Mouse (Mus musculus) heart, embryonic 14.5 days (tissue): ENCODE measurements at regions not wholly inside any gene's neighbourhood (a gene's known extent, or its start where the extent isn't known, plus 50 kb on each side); places are given as distances from the start of the nearest gene placed in this dataset.

Experiments used
- ATAC-seq: fragments of 200-750 bp; cut with Nextera tagmentation; 2 replicates; pipeline ENCODE4 v1.8.0; 2017; ENCODE audit warnings: low read depth, moderate TSS enrichment; ENCODE audit not compliant: insufficient number of reproducible peaks, insufficient read depth, low FRiP score
- H3K27ac ChIP-seq, 2 experiments: fragments of 200-500 bp in 1 of 2; fragments of 300-500 bp in 1 of 2; sonication (generic) in 1 of 2; replicated peaks in 1 of 2; 2 replicates each; pipeline ENCODE4 v1.5.1; 2012 to 2014; ENCODE audit warnings: low read depth in 2 of 2, low read length in 2 of 2, control low read depth in 1 of 2, mild to moderate bottlenecking in 1 of 2, mixed read lengths in 1 of 2; ENCODE audit not compliant: control insufficient read depth in 1 of 2, insufficient read depth in 1 of 2
- H3K27me3 ChIP-seq: fragments of 300-500 bp; sonication (generic); 2 replicates; pipeline ENCODE4 v1.6.1; 2014; ENCODE audit warnings: mild to moderate bottlenecking, low read length, control low read depth; ENCODE audit not compliant: control insufficient read depth, insufficient read depth
- H3K36me3 ChIP-seq: fragments of 300-500 bp; sonication (generic); 2 replicates; pipeline ENCODE4 v1.6.1; 2014; ENCODE audit warnings: mild to moderate bottlenecking, control low read depth, low read length, mixed read lengths; ENCODE audit not compliant: control insufficient read depth, insufficient read depth
- H3K4me1 ChIP-seq, 2 experiments: fragments of 200-500 bp in 1 of 2; fragments of 300-500 bp in 1 of 2; sonication (generic) in 1 of 2; 2 replicates each; pipeline ENCODE4 v1.6.1; 2012 to 2014; ENCODE audit warnings: low read length in 2 of 2, control low read depth in 1 of 2, mixed read lengths in 1 of 2; ENCODE audit not compliant: control insufficient read depth in 2 of 2, insufficient read depth in 2 of 2
- H3K4me2 ChIP-seq: fragments of 300-500 bp; sonication (generic); 2 replicates; pipeline ENCODE4 v1.6.1; 2014; ENCODE audit warnings: mild to moderate bottlenecking, low read length
- H3K4me3 ChIP-seq, 2 experiments: fragments of 200-500 bp in 1 of 2; fragments of 300-500 bp in 1 of 2; sonication (generic) in 1 of 2; 2 replicates each; pipeline ENCODE4 v1.5.1; 2012 to 2014; ENCODE audit warnings: low read length in 2 of 2, mild to moderate bottlenecking in 2 of 2, control low read depth in 1 of 2, low read depth in 1 of 2, moderate library complexity in 1 of 2; ENCODE audit not compliant: control insufficient read depth in 1 of 2, insufficient read depth in 1 of 2
- H3K9ac ChIP-seq: fragments of 300-500 bp; sonication (generic); 2 replicates; pipeline ENCODE4 v1.6.1; 2014; ENCODE audit warnings: mild to moderate bottlenecking, low read length
- H3K9me3 ChIP-seq: fragments of 300-500 bp; sonication (generic); 2 replicates; pipeline ENCODE4 v1.6.1; 2016; ENCODE audit warnings: low read length, control low read depth; ENCODE audit not compliant: control insufficient read depth
- WGBS: fragments of 180-500 bp; shearing (Covaris S2); extraction: QIAGEN DNeasy Blood & Tissue Kit; methylation state at CpG from one replicate; pipeline ENCODE4 v1.1.7; 2014; 5-methylcytosine and 5-hydroxymethylcytosine counted together

DNA sequence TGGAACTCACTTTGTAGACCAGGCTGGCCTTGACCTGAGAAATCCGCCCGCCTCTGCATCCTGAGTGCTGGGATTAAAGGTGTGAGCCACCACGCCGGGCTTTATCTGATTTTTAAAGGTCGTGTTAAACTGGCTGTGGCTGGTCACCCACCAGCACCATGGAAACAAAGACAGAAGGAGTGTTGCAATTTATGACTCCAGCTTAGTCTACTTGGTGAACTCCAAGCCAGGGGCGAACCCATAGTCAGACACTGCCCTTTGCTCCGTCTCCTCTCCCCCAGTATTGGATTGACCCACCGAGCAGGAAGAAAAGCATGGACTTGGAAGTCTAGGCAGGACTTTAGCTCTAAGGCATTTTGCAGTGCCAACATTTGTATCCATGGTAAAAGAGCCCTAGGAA lies 86.5 kb upstream of the Fam3c start:
- H3K4me2 ChIP-seq: no peak overlapping the region
- no peak overlapping the region for H3K9ac ChIP-seq
- H3K9me3 ChIP-seq: no peaks in the 10 kb centered on the region
- H3K4me1 ChIP-seq: no peaks in the 10 kb centered on the region
- no peaks in the 10 kb centered on the region for H3K36me3 ChIP-seq
- WGBS: 89% methylated on average over 8 of the region's 8 CpGs
- no peak overlapping the region for H3K4me3 ChIP-seq
- no peaks in the 10 kb centered on the region for H3K27me3 ChIP-seq
- no peak overlapping the region for H3K27ac ChIP-seq
- no peak for ATAC-seq

DNA sequence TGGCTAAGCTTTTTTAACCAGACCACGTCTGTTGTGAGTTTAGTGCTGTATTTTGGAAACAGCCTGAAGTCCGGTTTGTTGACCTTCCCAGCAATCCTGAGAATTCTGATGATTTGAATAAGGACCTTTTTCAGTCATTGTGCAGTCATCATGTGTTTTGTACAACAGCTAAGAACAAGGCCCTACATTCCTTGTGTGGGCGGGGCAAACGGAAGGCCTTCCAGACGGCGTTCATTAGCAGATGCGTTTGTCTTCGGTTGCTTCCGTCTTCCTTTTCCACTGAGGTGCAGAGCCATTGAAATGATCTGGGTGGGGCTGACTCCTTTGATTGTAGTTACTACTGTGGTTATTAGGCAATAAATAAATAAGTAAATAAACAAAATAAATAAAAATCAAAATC lies 83.8 kb upstream of the Fam3c start:
- WGBS: 82% methylated on average over 9 of the region's 9 CpGs
- Histone ChIP-seq H3K4me2 (no peak overlapping the region), H3K4me3 (no peak overlapping the region), H3K27me3 (no peaks in the 10 kb centered on the region), H3K4me1 (no peaks in the 10 kb centered on the region), H3K9me3 (peaks cover 12% of the 10 kb centered on the region; the same call in 1 of the 2 replicates), H3K36me3 (no peaks in the 10 kb centered on the region), H3K9ac (no peak overlapping the region), H3K27ac (no peak overlapping the region)
- ATAC-seq: no peak

DNA sequence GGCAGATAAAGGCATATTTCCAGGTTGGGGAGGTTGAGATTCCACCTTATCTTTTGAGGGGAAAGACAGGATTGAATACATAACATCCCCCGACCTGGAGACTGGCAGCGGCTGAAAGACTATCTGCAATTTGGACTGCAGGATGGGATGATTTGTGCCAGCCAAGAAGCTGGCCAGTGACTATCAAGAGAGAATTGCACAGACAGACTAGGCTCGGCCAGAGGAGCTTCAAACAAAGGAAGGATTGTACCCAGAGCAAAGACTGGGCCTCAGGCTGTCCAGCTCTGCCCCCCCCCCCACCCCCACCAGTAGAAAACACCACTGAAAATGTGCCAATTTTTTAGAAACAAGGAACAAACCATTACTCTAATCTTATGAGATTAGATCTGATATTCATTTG lies 73.0 kb upstream of the Fam3c start:
- H3K4me3 ChIP-seq: no peak overlapping the region
- no peaks in the 10 kb centered on the region for H3K9me3 ChIP-seq
- no peak overlapping the region for H3K4me2 ChIP-seq
- no peak for ATAC-seq
- 36% methylated on average over 3 of the region's 3 CpGs for WGBS
- H3K4me1 ChIP-seq: no peaks in the 10 kb centered on the region
- no peaks in the 10 kb centered on the region for H3K36me3 ChIP-seq
- no peaks in the 10 kb centered on the region for H3K27me3 ChIP-seq
- no peak overlapping the region; a peak in 1 of 4 replicates for H3K27ac ChIP-seq
- H3K9ac ChIP-seq: no peak overlapping the region

DNA sequence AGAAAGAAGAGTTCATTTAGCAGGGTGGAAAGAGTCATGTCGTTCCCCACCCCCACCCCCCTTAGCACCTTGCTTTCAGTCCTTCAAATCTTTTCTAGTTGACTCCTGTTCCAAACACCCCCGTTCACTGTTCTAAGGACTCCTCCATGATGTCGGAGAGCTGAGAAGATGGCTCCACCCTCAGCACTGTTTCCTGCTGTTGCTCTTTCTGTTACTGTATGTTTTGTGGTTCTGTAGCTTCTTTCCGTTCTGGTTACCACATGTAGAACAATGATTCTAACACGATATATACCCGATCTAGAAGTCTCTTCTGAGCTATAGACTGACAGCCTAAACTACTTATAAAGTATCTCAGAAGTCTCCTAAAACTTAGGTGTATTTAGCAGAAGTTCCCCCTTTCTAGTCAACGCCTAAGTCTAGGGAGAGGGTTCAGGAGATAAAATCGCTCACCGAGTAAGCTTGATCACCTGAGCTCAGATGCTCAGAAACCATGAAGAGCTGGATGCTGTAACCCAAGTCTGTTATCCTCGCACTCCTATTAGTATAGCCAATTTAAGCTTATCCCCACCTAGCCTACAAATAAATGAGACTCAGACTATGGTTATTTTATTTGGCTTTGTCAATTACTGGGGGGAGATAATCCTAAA lies 68.2 kb upstream of the Fam3c start:
- Histone ChIP-seq H3K4me1 (no peaks in the 10 kb centered on the region), H3K9me3 (no peaks in the 10 kb centered on the region), H3K4me2 (no peak overlapping the region), H3K36me3 (no peaks in the 10 kb centered on the region), H3K4me3 (no peak overlapping the region), H3K27ac (no peak overlapping the region), H3K27me3 (no peaks in the 10 kb centered on the region), H3K9ac (no peak overlapping the region)
- WGBS: 77% methylated on average over 10 of the region's 10 CpGs
- ATAC-seq: no peak

DNA sequence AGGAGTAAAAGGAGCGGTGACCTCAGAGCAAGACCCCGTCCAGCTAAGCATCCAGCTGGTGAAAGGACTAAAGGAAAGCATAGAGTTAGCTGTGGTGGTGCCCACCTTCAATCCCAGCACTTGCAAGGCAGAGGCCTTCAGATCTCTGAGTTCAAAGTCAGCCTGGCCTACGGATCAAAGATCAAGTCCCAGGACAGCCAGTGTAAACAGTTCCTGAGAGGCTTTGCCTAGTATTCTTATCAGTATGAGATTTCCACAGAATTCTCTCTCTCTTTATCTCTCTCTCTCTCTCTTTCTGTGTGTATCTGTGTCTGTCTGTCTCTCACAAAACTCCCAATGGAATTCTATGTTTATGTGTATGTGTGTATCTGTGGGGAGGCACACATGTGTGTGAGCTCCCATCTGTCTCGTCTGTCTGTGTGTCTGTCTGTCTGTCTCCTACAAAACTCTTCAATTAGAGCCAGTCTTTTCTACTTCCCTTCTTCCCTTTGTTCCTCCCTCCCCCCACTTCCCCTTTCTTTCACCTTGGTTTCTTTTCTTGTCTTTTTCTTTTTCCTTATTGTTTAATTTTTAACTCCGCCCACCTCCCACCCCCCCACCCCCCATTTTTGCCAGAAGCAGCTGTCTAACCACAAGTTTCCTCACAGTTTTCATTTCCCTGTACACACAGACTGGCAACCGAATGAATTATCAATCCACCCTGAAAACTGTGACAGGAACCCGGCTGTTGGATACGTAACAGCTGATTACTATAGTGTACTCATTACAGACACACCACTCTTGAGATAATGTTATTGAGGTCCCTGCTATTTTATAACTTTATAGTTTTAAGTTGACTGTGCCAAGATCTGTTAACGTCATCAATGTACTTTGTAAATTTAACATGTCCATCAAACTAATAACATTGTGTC lies 67.3 kb upstream of the Fam3c start:
- Histone ChIP-seq H3K4me3 (no peak overlapping the region), H3K4me1 (no peaks in the 10 kb centered on the region), H3K27ac (no peak overlapping the region), H3K9ac (no peak overlapping the region), H3K4me2 (no peak overlapping the region), H3K36me3 (no peaks in the 10 kb centered on the region), H3K27me3 (no peaks in the 10 kb centered on the region), H3K9me3 (no peaks in the 10 kb centered on the region)
- no peak for ATAC-seq
- WGBS: 62% methylated on average over 9 of the region's 9 CpGs

DNA sequence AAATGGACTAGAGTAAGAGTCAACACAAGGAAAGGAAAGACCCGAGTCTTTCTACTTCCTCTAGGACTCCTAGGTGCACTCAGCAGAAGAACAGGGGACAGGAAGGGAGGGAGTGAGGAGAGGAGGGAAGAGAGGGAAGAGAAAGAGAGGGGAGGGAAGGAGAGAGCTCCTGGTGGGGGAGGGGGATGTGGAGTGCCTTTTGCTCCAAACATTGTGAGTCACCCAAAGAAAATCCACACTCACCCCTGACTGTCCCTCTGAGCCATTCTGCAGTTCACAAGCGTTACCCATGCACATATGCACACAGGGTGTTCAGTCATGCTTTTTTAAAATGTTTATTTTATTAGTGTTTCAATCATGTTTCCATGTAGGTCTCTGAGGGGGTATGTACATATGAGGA lies 65.5 kb upstream of the Fam3c start:
- Histone ChIP-seq H3K36me3 (no peaks in the 10 kb centered on the region), H3K4me2 (no peak overlapping the region), H3K27me3 (no peaks in the 10 kb centered on the region), H3K4me3 (no peak overlapping the region), H3K9ac (no peak overlapping the region), H3K4me1 (no peaks in the 10 kb centered on the region), H3K9me3 (no peaks in the 10 kb centered on the region), H3K27ac (no peak overlapping the region)
- ATAC-seq: no peak
- WGBS: 65% methylated on average over 2 of the region's 2 CpGs

DNA sequence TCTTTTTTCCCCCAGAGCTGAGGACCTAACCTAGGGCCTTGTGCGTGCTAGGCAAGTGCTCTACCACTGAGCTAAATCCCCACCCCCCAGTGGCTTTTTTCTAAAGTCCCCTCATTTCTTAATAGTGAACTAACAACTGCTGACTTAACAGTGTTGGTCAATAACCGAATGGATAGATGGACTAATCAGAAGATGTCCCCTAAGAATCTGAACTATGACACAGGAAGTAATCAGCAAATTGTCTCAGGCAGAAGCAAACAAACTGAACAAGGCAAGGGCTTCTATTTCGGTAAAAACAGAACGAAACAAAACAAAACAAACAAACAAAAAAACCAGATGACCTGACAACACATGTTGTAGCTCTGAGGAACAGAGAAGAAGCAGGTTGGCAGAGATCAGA lies 62.2 kb upstream of the Fam3c start:
- no peaks in the 10 kb centered on the region for H3K27me3 ChIP-seq
- no peak overlapping the region for H3K27ac ChIP-seq
- no peak overlapping the region for H3K4me2 ChIP-seq
- no peak overlapping the region for H3K4me3 ChIP-seq
- ATAC-seq: no peak
- H3K9me3 ChIP-seq: no peaks in the 10 kb centered on the region
- no peaks in the 10 kb centered on the region for H3K36me3 ChIP-seq
- H3K9ac ChIP-seq: no peak overlapping the region
- no peaks in the 10 kb centered on the region for H3K4me1 ChIP-seq
- WGBS: 78% methylated on average over 4 of the region's 4 CpGs
